Mouse (Mus musculus) kidney, adult 2 months (tissue): Measurements from ENCODE around the gene Gm11114. TPM values are rescaled to one million over a fixed set of nuclear protein-coding genes. Genes with fewer than 3 reads are reported as not detected.

Experiments used
- DNase-seq: peaks from one replicate; pipeline ENCODE4 v3.0.0; 2021
- H3K27ac ChIP-seq: fragments of 200-500 bp; 2 replicates; pipeline ENCODE4 v1.5.1; 2012; ENCODE audit warnings: low read depth, low read length, control low read depth, inconsistent platforms; ENCODE audit not compliant: insufficient read depth
- H3K27me3 ChIP-seq: fragments of 200-500 bp; replicated peaks from 2 replicates; pipeline ENCODE4 v1.6.1; 2012; ENCODE audit warnings: mild to moderate bottlenecking, moderate library complexity, low read length, inconsistent platforms; ENCODE audit not compliant: control insufficient read depth, insufficient read depth
- H3K36me3 ChIP-seq: fragments of 200-500 bp; 2 replicates; pipeline ENCODE4 v1.6.1; 2012; ENCODE audit warnings: mild to moderate bottlenecking, moderate library complexity, low read length, inconsistent platforms; ENCODE audit not compliant: control insufficient read depth, insufficient read depth
- H3K4me1 ChIP-seq: fragments of 200-500 bp; 2 replicates; pipeline ENCODE4 v1.6.1; 2011; ENCODE audit warnings: low read length; ENCODE audit not compliant: control insufficient read depth, insufficient read depth
- H3K4me3 ChIP-seq: fragments of 200-500 bp; 2 replicates; pipeline ENCODE4 v1.5.1; 2011; ENCODE audit warnings: mild to moderate bottlenecking, low read depth, low read length, control low read depth; ENCODE audit not compliant: insufficient read depth
- CTCF ChIP-seq: fragments of 200-500 bp; conservative IDR thresholded peaks from 2 replicates; pipeline ENCODE4 v1.5.1; 2011; ENCODE audit warnings: low read depth, mild to moderate bottlenecking, control low read depth, low read length, moderate library complexity, mixed read lengths; ENCODE audit not compliant: insufficient read depth, insufficient read length
- POLR2A ChIP-seq: fragments of 200-500 bp; IDR thresholded peaks from one replicate; pipeline ENCODE4 v1.6.1; 2011; ENCODE audit warnings: low read depth, low read length, control low read depth
- WGBS: fragments of 180-500 bp; shearing (Covaris S2); methylation state at CpG from one replicate; pipeline ENCODE4 v1.1.7; 2018; 5-methylcytosine and 5-hydroxymethylcytosine counted together
- polyA plus RNA-seq: library from polyadenylated mRNA; depleted of rRNA; stranded (reverse); fragments of >200 nt; gene quantifications from 2 replicates; pipeline ENCODE4 v1.2.3, GENCODE M21; 2012

The Gm11114 gene
- polyA plus RNA-seq, 1 experiment, result not detected

DNA sequence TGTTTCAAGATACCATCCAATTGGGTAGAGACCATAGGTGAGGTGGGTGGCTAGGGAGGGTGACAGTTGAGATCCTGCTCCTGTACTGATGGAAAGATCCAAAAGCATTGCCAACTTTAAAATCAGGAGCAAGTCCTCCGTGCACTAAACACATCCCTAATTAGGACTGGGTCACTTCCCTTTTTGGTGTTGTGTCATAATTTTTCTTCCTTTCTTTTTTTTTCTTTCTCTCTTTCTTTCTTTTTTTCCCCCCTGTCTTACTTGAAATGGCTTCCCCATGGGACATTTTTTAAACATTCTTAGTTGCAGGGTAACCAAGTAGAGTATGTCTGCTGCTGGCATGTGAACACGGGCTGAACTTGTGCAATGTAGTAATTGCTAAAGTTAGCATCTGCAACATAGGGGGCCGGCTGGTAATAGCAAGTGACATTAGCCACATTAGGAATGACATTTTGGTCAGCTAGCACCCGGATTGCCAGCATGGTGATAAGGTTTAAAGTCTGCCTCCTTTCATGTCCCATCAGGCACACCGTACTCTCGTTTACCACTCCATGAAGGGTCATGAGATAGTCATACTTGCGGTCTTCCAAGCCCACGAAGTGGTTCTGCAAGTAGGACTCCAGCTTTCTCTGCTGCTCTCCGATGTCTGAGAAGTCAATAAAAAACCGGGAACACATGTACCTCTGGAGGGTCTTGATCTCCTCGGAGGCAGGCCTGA is 11.7 kb downstream of the Gm11114 start:
- WGBS, result 72% methylated on average over 11 of the region's 11 CpGs
- no peak overlapping the region for H3K27ac ChIP-seq
- DNase-seq, result no peak
- no peak for TF ChIP-seq POLR2A
- no peaks in the 10 kb centered on the region; the same call in 1 of the 2 replicates for H3K27me3 ChIP-seq
- no peaks in the 10 kb centered on the region for H3K4me1 ChIP-seq
- H3K4me3 ChIP-seq, result 0 out of 2 replicates have a peak overlapping the region, but pooled peaks have one; percentile 13
- no peaks in the 10 kb centered on the region for H3K36me3 ChIP-seq

DNA sequence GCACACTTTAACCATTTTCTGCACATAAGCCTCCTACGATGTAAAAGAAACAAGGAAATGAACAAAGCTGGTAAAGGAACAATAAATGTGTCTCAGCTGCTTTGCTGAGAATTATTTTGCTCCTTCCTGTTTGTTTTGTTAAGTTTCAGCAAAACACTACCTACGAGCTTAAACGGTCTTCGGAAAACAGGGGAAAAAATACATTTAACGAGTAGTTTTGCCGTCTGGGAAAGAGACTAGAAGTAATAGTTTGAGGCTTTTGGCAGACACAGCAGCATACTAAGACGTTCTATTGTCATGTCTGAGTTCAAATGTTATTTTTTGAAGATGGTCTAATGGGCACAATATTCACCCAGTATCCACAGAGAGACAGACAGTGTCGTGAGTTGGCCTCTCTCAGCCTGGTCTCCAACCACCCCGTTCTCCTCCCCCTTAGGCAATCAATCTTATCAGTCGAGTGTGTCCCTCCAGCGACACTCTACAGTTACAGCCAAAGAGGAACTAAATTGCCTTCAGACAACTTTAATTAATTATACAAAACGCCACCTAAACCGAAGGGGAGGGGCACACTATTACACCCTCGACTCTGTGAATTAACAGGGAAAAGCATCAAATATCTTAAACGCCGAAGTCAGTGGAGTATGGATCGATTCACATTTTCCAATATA is 12.8 kb downstream of the Gm11114 start:
- no peak overlapping the region for H3K27ac ChIP-seq
- no peaks in the 10 kb centered on the region for H3K4me1 ChIP-seq
- DNase-seq, result no peak
- H3K27me3 ChIP-seq, result no peaks in the 10 kb centered on the region
- peak overlapping the region; percentile 39 for H3K4me3 ChIP-seq
- no peaks in the 10 kb centered on the region for H3K36me3 ChIP-seq
- TF ChIP-seq CTCF (no peak; the same call in 1 of the 2 replicates), POLR2A (no peak)
- 23% methylated on average over 17 of the region's 17 CpGs for WGBS

DNA sequence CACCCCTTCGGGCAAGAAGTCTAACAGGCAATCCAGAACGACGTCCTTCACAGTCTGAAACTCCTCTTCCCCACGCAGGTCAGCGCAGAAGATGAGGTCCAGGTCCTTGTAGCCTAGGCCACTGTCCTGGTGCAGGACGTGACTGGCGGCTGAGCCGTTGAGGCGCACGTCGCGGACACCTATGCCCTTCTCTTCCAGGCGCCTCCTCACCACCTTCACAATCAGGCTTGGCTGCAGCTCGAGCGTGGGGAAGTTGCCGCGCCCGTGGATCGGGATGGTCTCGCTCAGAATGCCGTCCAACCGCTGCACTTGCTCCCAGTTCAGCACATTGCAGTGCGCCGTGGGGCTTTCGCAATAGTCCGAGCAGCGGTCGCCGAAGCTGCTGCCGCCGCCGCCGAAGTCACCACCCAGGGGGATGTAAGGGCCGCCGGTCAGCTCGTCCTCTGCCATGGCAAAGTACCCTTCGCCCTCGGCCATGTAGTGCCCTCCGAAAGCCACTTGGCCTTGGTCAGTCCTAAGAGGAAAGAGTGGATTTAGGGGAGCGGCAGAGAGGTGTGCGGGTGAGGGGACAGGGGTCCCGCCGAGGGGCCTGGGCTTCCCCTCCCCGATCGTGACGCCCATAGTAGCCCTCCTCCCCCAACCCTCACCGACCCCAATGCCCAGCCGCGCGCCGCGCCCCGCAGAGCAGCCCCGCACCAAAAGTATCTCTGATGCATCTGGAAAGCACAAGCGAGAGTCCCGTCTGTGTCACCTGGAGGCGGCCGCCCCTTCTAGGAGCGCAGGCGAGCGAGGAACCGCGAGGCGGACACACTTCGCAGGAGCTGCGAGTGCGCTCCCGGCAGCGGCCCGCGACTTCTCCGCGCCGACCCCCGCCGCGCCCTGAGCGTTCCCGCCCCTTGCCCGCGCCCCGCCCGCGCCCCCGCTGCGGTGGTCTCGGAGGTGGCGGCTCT is 14.0 kb downstream of the Gm11114 start:
- H3K27me3 ChIP-seq, result no peaks in the 10 kb centered on the region
- H3K4me1 ChIP-seq, result no peaks in the 10 kb centered on the region
- peak; percentile 45 for DNase-seq
- H3K36me3 ChIP-seq, result no peaks in the 10 kb centered on the region
- H3K4me3 ChIP-seq, result peak overlapping the region; percentile 66
- under 1% methylated on average over 88 of the region's 88 CpGs for WGBS
- TF ChIP-seq CTCF, result no peak
- no peak for TF ChIP-seq POLR2A
- H3K27ac ChIP-seq, result no peak overlapping the region

DNA sequence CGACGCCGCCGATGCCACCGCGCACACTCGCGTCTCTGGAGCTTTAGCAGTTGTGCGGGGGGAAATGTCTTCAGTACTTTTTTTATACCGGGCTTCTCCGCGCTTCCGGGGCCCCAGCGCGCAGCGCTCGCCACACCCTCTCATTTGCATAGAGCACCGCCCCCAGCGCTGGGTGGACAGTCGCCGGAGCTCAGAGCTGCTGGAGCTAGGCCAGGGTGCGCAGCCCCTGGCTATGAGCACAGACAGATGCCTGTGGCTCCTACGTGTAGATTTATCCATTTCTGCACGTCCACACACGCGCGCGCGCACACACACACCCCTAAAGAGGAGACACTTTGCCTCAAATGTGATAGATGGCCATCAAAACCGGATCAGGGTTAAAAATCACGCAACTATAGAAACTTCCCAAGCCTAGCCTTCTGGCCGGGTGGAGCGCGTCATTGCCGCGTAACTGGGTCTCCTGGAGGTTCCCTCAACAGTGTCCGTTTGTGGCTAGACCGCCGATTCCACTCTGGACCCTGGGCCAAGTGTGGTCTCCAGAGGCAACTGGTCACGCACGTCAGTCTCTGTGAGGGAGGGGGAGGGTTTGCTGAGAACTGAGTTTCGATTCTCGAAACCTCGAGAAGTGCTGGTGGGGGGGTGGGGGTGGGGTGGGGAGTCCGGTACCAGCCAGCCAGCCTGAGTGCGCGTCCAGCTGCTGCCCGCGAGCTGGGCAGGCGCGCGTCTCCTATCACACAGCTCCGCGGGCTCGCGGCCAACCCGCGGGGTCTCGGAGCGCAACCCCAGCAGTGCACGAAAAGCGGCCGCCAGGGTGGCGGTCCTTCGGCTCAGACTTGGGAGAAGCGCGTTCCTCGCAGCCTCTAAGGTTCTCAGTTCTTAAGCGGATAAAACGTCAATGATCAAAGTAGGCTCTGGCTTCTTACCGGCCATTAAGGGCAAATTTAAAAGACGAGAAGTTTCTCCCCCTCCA is 15.0 kb downstream of the Gm11114 start, which contains the start of gene Tent5a:
Tent5a (minus strand) TSS at position 107 of the 970 bp plus-strand sequence.
- Histone ChIP-seq H3K36me3 (no peaks in the 10 kb centered on the region), H3K27ac (peak within 1 kb of the TSS; percentile 91), H3K4me3 (peak within 1 kb of the TSS; percentile 66), H3K4me1 (no peaks in the 10 kb centered on the region), H3K27me3 (no peaks in the 10 kb centered on the region)
- WGBS, result under 1% methylated on average over 72 of the region's 72 CpGs
- peak; percentile 88 for DNase-seq
- 0 out of 2 replicates have a peak, but pooled peaks have one; percentile 2 for TF ChIP-seq CTCF
- peak; percentile 38 for TF ChIP-seq POLR2A

DNA sequence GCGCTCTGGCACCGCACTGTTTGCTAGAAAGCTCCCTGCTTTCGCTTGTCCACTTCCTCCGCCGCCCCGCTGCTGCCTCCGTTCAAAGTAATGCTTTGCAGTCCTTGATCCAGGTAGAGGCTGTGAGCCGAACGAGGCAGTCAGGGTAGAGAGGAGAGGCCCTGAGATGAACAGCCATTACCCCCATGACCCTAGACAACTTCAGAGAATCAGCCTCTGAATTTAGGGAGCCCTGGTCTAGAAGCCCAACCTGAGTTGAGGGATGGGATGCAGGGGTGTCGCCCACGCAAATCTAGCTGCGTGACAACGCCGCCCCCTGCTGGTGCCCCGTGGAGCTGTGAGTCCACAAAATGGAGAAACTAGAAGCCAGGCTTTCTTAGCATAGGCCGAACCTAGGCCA is 15.7 kb downstream of the Gm11114 start:
- 2% methylated on average over 16 of the region's 16 CpGs for WGBS
- peak; percentile 90 for DNase-seq
- Histone ChIP-seq H3K4me1 (no peaks in the 10 kb centered on the region), H3K27ac (no peak overlapping the region), H3K36me3 (no peaks in the 10 kb centered on the region), H3K27me3 (no peaks in the 10 kb centered on the region), H3K4me3 (peak overlapping the region; percentile 66)
- TF ChIP-seq CTCF, result peak; percentile 92
- no peak for TF ChIP-seq POLR2A

DNA sequence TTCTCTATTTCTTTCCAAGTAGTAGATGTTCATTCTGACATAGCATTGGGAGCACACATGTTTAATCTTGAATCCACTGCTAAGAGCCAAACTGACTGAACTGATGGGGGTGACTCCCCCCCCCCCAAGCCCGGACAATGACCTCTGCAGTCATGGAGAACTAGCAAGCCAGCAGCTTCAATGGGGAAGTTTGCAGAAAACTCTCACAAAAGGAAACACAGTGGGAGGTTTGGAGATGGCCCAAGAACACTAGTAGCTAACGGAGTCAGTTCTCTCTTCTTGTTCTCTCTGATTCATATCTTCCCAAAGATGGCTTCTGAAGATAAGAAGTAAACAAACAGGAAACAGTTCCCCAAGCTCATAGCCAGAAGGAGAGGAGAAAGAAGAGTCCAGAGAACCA is 18.9 kb downstream of the Gm11114 start:
- no peaks in the 10 kb centered on the region for H3K4me1 ChIP-seq
- no peaks in the 10 kb centered on the region for H3K36me3 ChIP-seq
- DNase-seq, result peak; percentile 21
- WGBS, result 65% methylated on average over 2 of the region's 2 CpGs
- H3K27me3 ChIP-seq, result no peaks in the 10 kb centered on the region
- H3K4me3 ChIP-seq, result no peak overlapping the region
- H3K27ac ChIP-seq, result no peak overlapping the region
- no peak for TF ChIP-seq CTCF
- no peak for TF ChIP-seq POLR2A
